9 mouse cellular contexts compared by ENCODE assay signal in genomic region chr6:29436461-29436934, GRCm38 (mm10). TPM values are rescaled to one million over a fixed set of nuclear protein-coding genes. Genes with fewer than 3 reads are reported as not detected.
DNase-seq lines count a peak whose midpoint lies in the region; ATAC-seq lines count a peak whose summit lies in the region.
"Had no signal": no experiment of that assay in that cellular context is flagged by ENCODE, and none has a peak within 500 bp of the region (broad histone marks: within the 10 kb centered on the region; RNA-seq: fewer than 3 reads in every experiment).

No protein-coding gene starts in this region.

- WGBS in embryonic facial prominence, embryonic 10.5 days, result 6% methylated on average over 11 of the region's 11 CpGs
- WGBS in limb, embryonic 11.5 days, result 10% methylated on average over 11 of the region's 11 CpGs
- WGBS in neural tube, embryonic 14.5 days, result 3% methylated on average over 11 of the region's 11 CpGs

- peaks cover 6% of the 10 kb centered on the region; the same call in 1 of the 2 replicates for H3K36me3 ChIP-seq in embryonic facial prominence, embryonic 10.5 days (replicated peaks)
- no peaks in the 10 kb centered on the region for H3K36me3 ChIP-seq in limb, embryonic 11.5 days (ENCODE audit: control insufficient read depth, insufficient read depth, low read length)
- no peaks in the 10 kb centered on the region; the same call in 1 of the 2 replicates for H3K36me3 ChIP-seq in neural tube, embryonic 14.5 days (ENCODE audit: control insufficient read depth, insufficient read depth, low read length)
- H3K36me3 ChIP-seq: liver, embryonic 15.5 days had no signal

- peak; percentile 33 for DNase-seq in layer of hippocampus, adult 11-12 months (ENCODE audit: low spot score)
- DNase-seq in layer of hippocampus, postnatal 36 days, result no peak
- peak; percentile 46 for DNase-seq in embryonic facial prominence, embryonic 10.5 days (ENCODE audit: low spot score)
- DNase-seq in heart, adult 8-10 months (ENCODE audit: low spot score), result peak; percentile 68
- DNase-seq in limb, embryonic 11.5 days (ENCODE audit: low spot score), result peak; percentile 39
- no peak for DNase-seq in right cerebral cortex, postnatal 4 days
- DNase-seq in c-Kit-positive CD71-positive TER-119-positive erythroid progenitor cells, embryonic 14.5 days (ENCODE audit: low spot score), result no peak

- no peaks in the 10 kb centered on the region for H3K9me3 ChIP-seq in embryonic facial prominence, embryonic 10.5 days
- H3K9me3 ChIP-seq in limb, embryonic 11.5 days (ENCODE audit: control insufficient read depth, low read length), result no peaks in the 10 kb centered on the region
- no peaks in the 10 kb centered on the region for H3K9me3 ChIP-seq in neural tube, embryonic 14.5 days (ENCODE audit: control insufficient read depth, low read length)
- H3K9me3 ChIP-seq: liver, embryonic 15.5 days had no signal

- peaks cover 51% of the 10 kb centered on the region for H3K27me3 ChIP-seq in embryonic facial prominence, embryonic 10.5 days (replicated peaks; ENCODE audit: low read depth, poor library complexity, severe bottlenecking)
- H3K27me3 ChIP-seq in limb, embryonic 11.5 days (ENCODE audit: control insufficient read depth, insufficient read depth, low read length), result peaks cover 9% of the 10 kb centered on the region
- H3K27me3 ChIP-seq in neural tube, embryonic 14.5 days (ENCODE audit: control insufficient read depth, insufficient read depth, low read length), result peaks cover 18% of the 10 kb centered on the region

- H3K4me1 ChIP-seq in embryonic facial prominence, embryonic 10.5 days, result peaks cover 61% of the 10 kb centered on the region
- peaks cover 34% of the 10 kb centered on the region for H3K4me1 ChIP-seq in limb, embryonic 11.5 days (ENCODE audit: control insufficient read depth, insufficient read depth, low read length)
- peaks cover 11% of the 10 kb centered on the region; the same call in 1 of the 2 replicates for H3K4me1 ChIP-seq in neural tube, embryonic 14.5 days (ENCODE audit: control insufficient read depth, insufficient read depth, low read length)

- peak overlapping the region; percentile 78 for H3K27ac ChIP-seq in embryonic facial prominence, embryonic 10.5 days (replicated peaks)
- peak overlapping the region; percentile 36; the same call in 1 of the 2 replicates for H3K27ac ChIP-seq in limb, embryonic 11.5 days (replicated peaks; ENCODE audit: low read depth, low read length)
- H3K27ac ChIP-seq in neural tube, embryonic 14.5 days (ENCODE audit: low read depth, low read length), result peak overlapping the region; percentile 40
- H3K27ac ChIP-seq: liver, embryonic 15.5 days had no signal

- H3K4me2 ChIP-seq in limb, embryonic 11.5 days (ENCODE audit: low read depth, severe bottlenecking), result peak overlapping the region; percentile 40; the same call in 1 of the 2 replicates
- H3K4me2 ChIP-seq in neural tube, embryonic 14.5 days (ENCODE audit: low read depth, low read length), result peak overlapping the region; percentile 70
- H3K4me2 ChIP-seq: liver, embryonic 15.5 days had no signal

- ATAC-seq in limb, embryonic 11.5 days (ENCODE audit: insufficient number of reproducible peaks, low FRiP score, low TSS enrichment, low read depth), result no peak; the same call in 1 of the 2 replicates
- peak; percentile 52; the same call in 1 of the 2 replicates for ATAC-seq in neural tube, embryonic 14.5 days (ENCODE audit: low read depth)

- H3K9ac ChIP-seq in limb, embryonic 11.5 days (ENCODE audit: low read length), result peak overlapping the region; percentile 22; the same call in 1 of the 2 replicates
- H3K9ac ChIP-seq in neural tube, embryonic 14.5 days (replicated peaks; ENCODE audit: low read depth, low read length), result 0 out of 2 replicates have a peak overlapping the region, but pooled peaks have one; percentile 11
- H3K9ac ChIP-seq: liver, embryonic 15.5 days had no signal

- peak overlapping the region; percentile 64 for H3K4me3 ChIP-seq in embryonic facial prominence, embryonic 10.5 days
- 0 out of 2 replicates have a peak overlapping the region, but pooled peaks have one; percentile 5 for H3K4me3 ChIP-seq in limb, embryonic 11.5 days (ENCODE audit: low read depth, low read length)
- 0 out of 2 replicates have a peak overlapping the region, but pooled peaks have one; percentile 7 for H3K4me3 ChIP-seq in neural tube, embryonic 14.5 days (ENCODE audit: low read depth, low read length)
- H3K4me3 ChIP-seq: liver, embryonic 15.5 days had no signal

RNA-seq across cellular contexts. Expression of gene Flnc, which starts 3.4 kb away (rescaled TPM):
- total RNA-seq in layer of hippocampus, postnatal 36 days (2021), result 1 to 10 TPM; 1.1 to 1.2 TPM
- polyA plus RNA-seq in embryonic facial prominence, embryonic 10.5 days (2016; fragmentation: Nextera tagmentation; extraction: Ambion mirVana), result 4.0 and 4.5 TPM in 2 replicates
- total RNA-seq in heart, adult 8-10 months (2022), result 100 to 1,000 TPM; 195 to 305 (median 272) TPM
- 2.5 and 3.1 TPM in 2 replicates for polyA plus RNA-seq in limb, embryonic 11.5 days (2014; fragmentation: Nextera tagmentation; extraction: Ambion mirVana)
- 4.9 and 5.0 TPM in 2 replicates for polyA plus RNA-seq in neural tube, embryonic 14.5 days (2014; fragmentation: Nextera tagmentation; extraction: Ambion mirVana)

RNA-seq across cellular contexts. Expression of gene Atp6v1f, which starts 31.0 kb away (rescaled TPM):
- 100 to 1,000 TPM; 242 to 264 TPM for total RNA-seq in layer of hippocampus, postnatal 36 days (2021)
- 206 and 207 TPM in 2 replicates for polyA plus RNA-seq in embryonic facial prominence, embryonic 10.5 days (2016; fragmentation: Nextera tagmentation; extraction: Ambion mirVana)
- 100 to 1,000 TPM; 128 to 134 (median 131) TPM for total RNA-seq in heart, adult 8-10 months (2022)
- 182 and 198 TPM in 2 replicates for polyA plus RNA-seq in limb, embryonic 11.5 days (2014; fragmentation: Nextera tagmentation; extraction: Ambion mirVana)
- polyA plus RNA-seq in neural tube, embryonic 14.5 days (2014; fragmentation: Nextera tagmentation; extraction: Ambion mirVana), result 281 and 350 TPM in 2 replicates

RNA-seq across cellular contexts. Expression of gene Atp6v1fnb, which starts 34.7 kb away (rescaled TPM):
- total RNA-seq in layer of hippocampus, postnatal 36 days (2021), result 1 to 10 TPM; 1.2 to 2.0 TPM
- 0.28 TPM in 1 of 2 replicates, not detected in the other for polyA plus RNA-seq in embryonic facial prominence, embryonic 10.5 days (2016; fragmentation: Nextera tagmentation; extraction: Ambion mirVana)
- not detected for total RNA-seq in heart, adult 8-10 months (2022)
- not detected in 2 replicates for polyA plus RNA-seq in limb, embryonic 11.5 days (2014; fragmentation: Nextera tagmentation; extraction: Ambion mirVana)
- polyA plus RNA-seq in neural tube, embryonic 14.5 days (2014; fragmentation: Nextera tagmentation; extraction: Ambion mirVana), result 0.55 and 0.70 TPM in 2 replicates
- polyA plus RNA-seq: liver, embryonic 15.5 days had no signal

RNA-seq across cellular contexts. Expression of gene Ccdc136, which starts 40.4 kb away (rescaled TPM):
- total RNA-seq in layer of hippocampus, postnatal 36 days (2021), result 10 to 100 TPM; 62.7 to 64.8 TPM
- polyA plus RNA-seq in embryonic facial prominence, embryonic 10.5 days (2016; fragmentation: Nextera tagmentation; extraction: Ambion mirVana), result 18.6 and 23.1 TPM in 2 replicates
- 1 to 10 TPM; 1.1 to 2.9 (median 2.5) TPM for total RNA-seq in heart, adult 8-10 months (2022)
- 37.1 and 37.3 TPM in 2 replicates for polyA plus RNA-seq in limb, embryonic 11.5 days (2014; fragmentation: Nextera tagmentation; extraction: Ambion mirVana)
- polyA plus RNA-seq in neural tube, embryonic 14.5 days (2014; fragmentation: Nextera tagmentation; extraction: Ambion mirVana), result 55.7 and 69.1 TPM in 2 replicates

RNA-seq across cellular contexts. Expression of gene Opn1sw, which starts 48.2 kb away (rescaled TPM):
- not detected for total RNA-seq in layer of hippocampus, postnatal 36 days (2021)
- 0.25 and 0.40 TPM in 2 replicates for polyA plus RNA-seq in embryonic facial prominence, embryonic 10.5 days (2016; fragmentation: Nextera tagmentation; extraction: Ambion mirVana)
- total RNA-seq in heart, adult 8-10 months (2022), result under 1 TPM in 2 of 4 experiments, not detected in 2; 0.22 to 0.79 TPM
- polyA plus RNA-seq in limb, embryonic 11.5 days (2014; fragmentation: Nextera tagmentation; extraction: Ambion mirVana), result 0.24 TPM in 2 replicates
- polyA plus RNA-seq in neural tube, embryonic 14.5 days (2014; fragmentation: Nextera tagmentation; extraction: Ambion mirVana), result 0.37 and 1.6 TPM in 2 replicates

Comparison
In these comparisons a context has a peak if more than half of its experiments do, and no peak if none do; other contexts are left out.
1. DNase-seq: peak in layer of hippocampus, adult 11-12 months (single experiment), embryonic facial prominence, embryonic 10.5 days (single experiment), heart, adult 8-10 months (single experiment) and limb, embryonic 11.5 days (single experiment); none in layer of hippocampus, postnatal 36 days (0 of 2), right cerebral cortex, postnatal 4 days (single experiment) and c-Kit-positive CD71-positive TER-119-positive erythroid progenitor cells, embryonic 14.5 days (single experiment).
2. H3K4me3 ChIP-seq: peak in every context shown above with its lines; median percentile 64 in embryonic facial prominence, embryonic 10.5 days; 7 in neural tube, embryonic 14.5 days; 5 in limb, embryonic 11.5 days.
3. Peak in every context shown above with its lines, with median percentiles within 50 percentile points of each other: H3K27ac ChIP-seq.